Mouse (Mus musculus): ENCODE data around the gene Tirap. TPM values are rescaled to one million over a fixed set of nuclear protein-coding genes. Genes with fewer than 3 reads are reported as not detected.

Tirap gene
- total RNA-seq, 2 experiments from 2014 or later: 6.5 to 6.6 TPM

DNA sequence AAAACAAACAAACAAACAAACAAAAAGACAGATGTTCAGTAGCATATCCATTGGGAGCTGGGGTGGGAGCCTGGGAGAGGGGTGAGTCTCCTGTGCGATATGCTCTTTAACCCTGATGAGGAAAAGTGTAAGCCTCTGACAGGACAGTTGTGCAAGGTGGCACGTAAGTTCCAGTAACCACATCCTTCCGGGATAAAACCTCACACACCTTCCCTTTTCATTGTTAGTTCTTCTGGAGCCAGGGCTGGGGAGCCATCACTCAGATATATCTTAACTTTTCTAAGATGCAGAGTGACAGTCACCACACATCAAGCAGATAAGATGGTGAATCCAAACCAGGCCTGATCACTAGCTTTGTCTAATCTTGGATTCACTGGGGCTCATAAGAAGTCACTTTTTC lies 6.0 kb downstream of the Tirap start:
- DNase-seq: no peak

GRCm38 (mm10) chr9:35192983-35193542 lies 7.0 kb downstream of the Tirap start:
- intact Hi-C loops (cut with DNase I): no loop called here
- DNase-seq: no peak

More for the DNA sequence above, 6.0 kb downstream of the Tirap start:
- intact Hi-C loops (cut with DNase I): no loop called here

GRCm38 (mm10) chr9:35188700-35189099 lies 11.4 kb downstream of the Tirap start:
- DNase-seq: no peak

GRCm38 (mm10) chr9:35187351-35187903 lies 12.7 kb downstream of the Tirap start:
- intact Hi-C loops (cut with DNase I): no loop called here
- no peak for DNase-seq

More at GRCm38 (mm10) chr9:35188700-35189099, 11.4 kb downstream of the Tirap start:
- intact Hi-C loops (cut with DNase I): no loop called here

DNA sequence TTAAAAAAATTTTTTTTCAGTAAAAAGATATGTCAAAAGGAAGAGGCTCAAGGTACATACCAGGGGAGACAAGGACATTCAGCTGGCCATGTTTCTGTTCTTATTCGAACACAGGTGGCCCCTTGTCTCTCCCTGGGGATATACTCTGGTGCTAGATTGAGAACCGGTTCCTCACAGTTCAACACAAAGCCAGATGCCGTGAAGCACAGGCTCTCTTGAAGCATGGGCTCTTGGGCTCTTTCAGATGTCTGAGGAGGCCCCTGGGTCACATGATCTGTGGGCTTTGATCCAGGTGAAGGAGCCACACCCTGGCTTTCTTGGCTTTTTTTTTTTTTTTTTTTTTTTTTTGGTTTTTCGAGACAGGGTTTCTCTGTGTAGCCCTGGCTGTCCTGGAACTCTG lies 13.7 kb downstream of the Tirap start:
- intact Hi-C loops (cut with DNase I): no loop called here
- no peak for DNase-seq

DNA sequence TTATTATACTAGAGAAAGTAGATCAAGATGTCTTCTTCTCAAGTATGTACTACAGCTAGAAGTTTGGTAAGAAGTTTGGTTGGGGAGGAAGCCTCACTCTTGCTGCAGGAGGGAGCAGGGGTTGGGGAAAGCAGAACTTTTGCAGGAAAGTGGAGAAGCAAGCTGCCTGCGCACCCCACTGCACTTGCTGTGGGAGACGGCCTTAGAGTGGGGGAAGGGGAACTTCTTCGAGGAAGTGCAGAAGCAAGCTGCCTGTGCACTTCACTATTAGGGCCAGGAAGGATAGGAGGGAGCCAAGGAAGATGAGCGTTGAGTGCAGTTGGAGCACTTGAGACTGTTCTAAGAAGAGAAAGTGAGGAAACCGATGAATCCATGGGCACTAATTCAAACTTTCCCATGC lies 16.7 kb downstream of the Tirap start:
- intact Hi-C loops (cut with DNase I): no loop called here
- no peak for DNase-seq

- intact Hi-C loops (cut with DNase I): no loop called here
Measured at GRCm38 (mm10) chr9:35182832-35183231, 17.3 kb downstream of the Tirap start.

DNA sequence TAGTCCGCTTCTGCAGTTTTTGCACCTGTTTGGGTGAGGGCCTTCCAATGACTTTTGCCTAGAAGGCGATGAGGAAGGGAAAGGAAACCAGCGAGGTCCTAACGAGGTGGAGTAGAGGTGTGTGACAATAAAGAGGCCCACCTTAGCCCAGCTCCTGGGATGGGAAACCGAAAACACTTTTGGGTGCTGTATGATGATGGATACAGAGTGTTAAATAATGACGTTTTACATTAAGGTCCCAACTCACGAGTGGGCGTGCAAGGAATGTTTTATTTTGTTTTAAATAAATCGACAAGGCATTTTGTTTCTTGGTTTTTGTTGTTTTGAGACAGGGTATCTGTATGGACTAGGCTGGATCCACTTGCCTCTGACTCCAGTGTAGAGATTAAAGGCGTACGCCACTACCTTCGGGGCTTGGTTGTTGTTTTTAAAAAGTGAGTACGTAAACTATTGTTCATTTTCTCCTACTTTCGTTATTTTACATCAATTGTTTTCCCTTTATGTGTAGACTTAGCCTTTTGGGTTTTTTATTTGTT lies 23.9 kb downstream of the Tirap start:
- intact Hi-C loops (cut with DNase I): no loop called here
- DNase-seq: no peak

More at GRCm38 (mm10) chr9:35182832-35183231, 17.3 kb downstream of the Tirap start:
- no peak for DNase-seq

DNA sequence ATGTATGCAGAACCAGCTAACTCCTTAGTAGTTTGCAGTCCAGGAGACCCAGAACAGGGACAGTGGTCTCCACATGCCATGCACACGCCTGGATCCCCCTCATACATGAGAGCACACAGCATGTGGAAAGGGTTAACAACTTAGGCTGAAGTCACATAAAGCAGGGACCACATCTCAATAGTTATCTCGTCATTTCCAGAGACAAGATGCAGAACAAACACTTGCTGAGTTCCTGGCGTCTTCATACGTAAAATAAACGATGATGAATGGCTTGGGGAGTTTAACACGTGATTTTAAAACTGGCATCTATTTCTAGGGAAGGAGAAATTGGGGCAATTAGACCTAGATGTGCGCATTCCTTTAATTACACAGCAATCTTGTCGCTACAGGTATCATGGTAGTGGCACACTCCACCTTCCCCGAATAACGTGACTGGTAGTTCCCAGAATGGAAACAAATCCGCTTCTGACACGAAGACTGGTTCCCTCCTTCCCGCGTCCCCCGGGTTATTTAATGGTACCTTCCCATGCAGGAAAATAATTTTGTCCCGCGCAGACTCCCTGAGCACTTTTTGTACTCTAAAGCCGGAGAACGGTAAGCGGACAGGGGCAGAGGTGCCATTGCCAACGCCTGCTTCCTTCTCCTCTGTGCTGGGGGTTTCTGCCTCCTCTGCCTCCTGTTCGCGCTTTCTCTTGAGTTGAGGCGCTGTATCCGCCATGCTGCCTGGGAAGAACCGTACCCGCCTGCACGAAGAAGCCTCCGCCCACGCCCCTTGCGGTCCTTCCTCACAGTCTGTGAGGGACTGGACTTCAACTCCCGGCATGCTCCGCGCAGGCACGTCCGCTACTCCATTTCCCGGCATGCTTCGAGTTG lies 24.6 kb downstream of the Tirap start, which contains the start of gene Dcps:
Gene Dcps, minus strand, starts transcription at position 811 of the 873 bp plus-strand sequence.
- DNase-seq: peak; percentile 89 to 91
- intact Hi-C loops (cut with DNase I): no loop called here

- intact Hi-C loops (cut with DNase I): no loop called here
- DNase-seq: no peak
Measured at GRCm38 (mm10) chr9:35173331-35173730, 26.8 kb downstream of the Tirap start.

- DNase-seq: no peak
- intact Hi-C loops (cut with DNase I): no loop called here
Measured at GRCm38 (mm10) chr9:35170071-35170470, 30.0 kb downstream of the Tirap start.

DNA sequence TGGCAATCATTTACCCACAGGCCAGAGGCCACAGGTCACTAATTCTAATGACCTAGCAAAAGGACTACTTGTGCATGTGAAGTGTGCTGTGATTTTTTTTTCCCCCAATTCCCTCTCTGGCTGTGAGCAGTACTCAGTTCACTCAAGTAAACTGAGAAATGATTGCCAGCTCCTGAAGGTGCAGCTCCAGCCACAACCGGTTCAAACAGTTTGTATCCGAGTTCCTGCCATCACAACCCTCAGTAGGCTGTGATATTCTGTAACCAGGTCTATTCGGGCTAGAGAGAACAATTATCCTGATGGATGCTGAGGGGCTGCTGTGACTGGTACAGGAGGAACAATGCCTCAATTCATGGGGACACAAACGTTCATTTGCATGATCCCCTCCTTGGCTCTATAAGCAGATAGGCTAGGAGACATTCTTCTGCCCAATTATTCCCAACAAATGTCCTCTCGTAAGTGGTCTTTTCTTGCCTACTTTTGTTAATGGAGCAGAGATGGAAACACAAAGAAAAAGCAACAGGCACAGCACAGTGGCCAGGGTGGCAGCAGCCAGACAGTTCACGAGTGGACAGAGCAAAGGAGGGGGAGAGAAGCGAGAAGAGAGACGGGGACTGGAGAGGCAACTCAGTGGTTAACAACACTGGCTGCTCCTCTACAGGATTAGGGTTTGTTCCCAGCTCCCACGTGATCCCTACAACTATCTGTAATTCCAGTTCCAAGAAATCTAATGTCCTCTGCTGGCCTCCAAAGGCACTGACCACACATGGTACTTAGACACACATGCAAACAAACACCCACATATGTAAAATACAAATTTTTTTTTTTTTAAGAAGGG lies 33.1 kb downstream of the Tirap start:
- intact Hi-C loops (cut with DNase I): loop anchor here (1.0 to 10.0 kb wide), 4 partner anchors 136 to 666 kb away; no protein-coding TSS in a partner anchor
- DNase-seq: no peak

GRCm38 (mm10) chr9:35166144-35166797 lies 33.8 kb downstream of the Tirap start:
- intact Hi-C loops (cut with DNase I): loop anchor here (1.0 to 10.0 kb wide), 3 partner anchors 135 to 665 kb away; no protein-coding TSS in a partner anchor

GRCm38 (mm10) chr9:35164142-35164874 lies 35.8 kb downstream of the Tirap start:
- DNase-seq: no peak
- intact Hi-C loops (cut with DNase I): loop anchor here (10.0 kb wide), 1 partner anchor 300 kb away; no protein-coding TSS in a partner anchor

More at GRCm38 (mm10) chr9:35166144-35166797, 33.8 kb downstream of the Tirap start:
- no peak for DNase-seq

GRCm38 (mm10) chr9:35163011-35163690 lies 36.9 kb downstream of the Tirap start:
- intact Hi-C loops (cut with DNase I): loop anchor here (2.0 to 10.0 kb wide), 2 partner anchors 46 to 298 kb away; no protein-coding TSS in a partner anchor

GRCm38 (mm10) chr9:35161721-35162120 lies 38.4 kb downstream of the Tirap start:
- intact Hi-C loops (cut with DNase I): loop anchor here (2.0 to 10.0 kb wide), 3 partner anchors 45 to 297 kb away; no protein-coding TSS in a partner anchor
- DNase-seq: no peak

More at GRCm38 (mm10) chr9:35163011-35163690, 36.9 kb downstream of the Tirap start:
- peak; percentile 75 to 82 for DNase-seq

GRCm38 (mm10) chr9:35160662-35161061 lies 39.4 kb downstream of the Tirap start:
- no peak for DNase-seq
- intact Hi-C loops (cut with DNase I): loop anchor here (2.0 to 10.0 kb wide), 2 partner anchors 176 to 296 kb away; no protein-coding TSS in a partner anchor

GRCm38 (mm10) chr9:35158477-35158876 lies 41.6 kb downstream of the Tirap start:
- intact Hi-C loops (cut with DNase I): no loop called here
- no peak for DNase-seq

All from heart, postnatal 36 days (tissue).